Mouse (Mus musculus): ENCODE results near the gene Kdm2b. TPM values are rescaled to one million over a fixed set of nuclear protein-coding genes. Genes with fewer than 3 reads are reported as not detected.

The Kdm2b gene
- polyA plus RNA-seq, 1 experiment from 2014 or later, result 23.6 TPM

- 98% methylated on average over 4 of the region's 4 CpGs for WGBS (ENCODE audit: missing documents)
- Histone ChIP-seq H3K79me2 (ENCODE audit: inconsistent target) (peaks cover 29% of the 10 kb centered on the region), H3K27ac (no peak overlapping the region), H3K4me3 (ENCODE audit: inconsistent target) (no peak overlapping the region), H3K36me3 (ENCODE audit: inconsistent target) (peaks cover 15% of the 10 kb centered on the region)
Observed at GRCm38 (mm10) chr5:122822441-122822840, 167.2 kb downstream of the Kdm2b start.

DNA sequence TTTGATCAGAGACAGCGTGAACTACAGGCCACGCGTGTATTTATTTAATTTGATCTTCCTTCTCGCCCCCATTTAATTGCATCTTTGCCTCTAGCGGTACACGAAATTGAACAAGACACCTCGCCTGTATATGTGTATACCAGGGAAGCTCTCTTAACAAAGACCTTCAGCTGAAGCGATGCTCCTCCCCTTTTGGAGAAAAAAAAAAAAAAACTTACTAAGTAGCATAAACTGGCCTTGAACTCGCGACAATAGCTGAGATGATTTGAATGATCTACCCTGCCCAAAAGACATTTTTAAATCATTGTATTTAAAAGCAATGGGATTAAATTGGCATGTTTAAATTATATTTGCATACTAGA lies 168.1 kb downstream of the Kdm2b start:
- H3K36me3 ChIP-seq (ENCODE audit: inconsistent target), result peaks cover 19% of the 10 kb centered on the region
- H3K27ac ChIP-seq, result peak overlapping the region; percentile 55
- H3K79me2 ChIP-seq (ENCODE audit: inconsistent target), result peaks cover 33% of the 10 kb centered on the region
- 3% methylated on average over 10 of the region's 10 CpGs for WGBS (ENCODE audit: missing documents)
- peak overlapping the region; percentile 40 for H3K4me3 ChIP-seq (ENCODE audit: inconsistent target)

GRCm38 (mm10) chr5:122820777-122821523 lies 168.7 kb downstream of the Kdm2b start, which contains the start of gene Anapc5:
Gene Anapc5 (minus strand): TSS chr5:122821339.
- H3K27ac ChIP-seq, result peak within 1 kb of the TSS; percentile 55
- WGBS (ENCODE audit: missing documents), result under 1% methylated on average over 55 of the region's 55 CpGs
- peaks cover 33% of the 10 kb centered on the region for H3K79me2 ChIP-seq (ENCODE audit: inconsistent target)
- H3K4me3 ChIP-seq (ENCODE audit: inconsistent target), result peak within 1 kb of the TSS; percentile 40
- H3K36me3 ChIP-seq (ENCODE audit: inconsistent target), result peaks cover 19% of the 10 kb centered on the region

Other genes with a start within 250 kb of the Kdm2b start
- gene Camkk2, start 210.4 kb downstream of the Kdm2b start, polyA plus RNA-seq (2018), result 20.9 to 39.4 TPM (median 25.3 TPM) in 3 replicates
- 96.1 to 114 TPM (median 102 TPM) in 3 replicates for gene Anapc5, start 168.5 kb downstream of the Kdm2b start, polyA plus RNA-seq (2018)
- gene Rnf34, start 139.8 kb downstream of the Kdm2b start, polyA plus RNA-seq (2018), result 17.3 to 25.3 TPM (median 18.3 TPM) in 3 replicates
- gene Orai1, start 25.3 kb upstream of the Kdm2b start, polyA plus RNA-seq (2018), result 17.7 to 42.0 TPM (median 35.0 TPM) in 3 replicates
- not detected in 3 replicates for gene Morn3, start 57.2 kb upstream of the Kdm2b start, polyA plus RNA-seq (2018)
- gene Tmem120b, start 78.6 kb upstream of the Kdm2b start, polyA plus RNA-seq (2018), result 4.5 to 7.4 TPM (median 5.4 TPM) in 3 replicates
- gene Rhof, start 142.9 kb upstream of the Kdm2b start, polyA plus RNA-seq (2018), result 0.73 to 1.9 TPM (median 0.77 TPM) in 3 replicates
- 8.0 to 13.8 TPM (median 9.3 TPM) in 3 replicates for gene Setd1b, start 152.4 kb upstream of the Kdm2b start, polyA plus RNA-seq (2018)
- gene Psmd9, start 179.6 kb upstream of the Kdm2b start, polyA plus RNA-seq (2018), result 13.6 to 18.6 TPM (median 16.4 TPM) in 3 replicates
- gene Hpd, start 192.9 kb upstream of the Kdm2b start, polyA plus RNA-seq (2018), result not detected in 3 replicates